Mouse (Mus musculus) olfactory bulb, adult 2 months (tissue): ENCODE measurements around the gene Polr3h. TPM values are rescaled to one million over a fixed set of nuclear protein-coding genes. Genes with fewer than 3 reads are reported as not detected.
A peak's percentile ranks its signal among the peaks of the same experiment; 100 is the strongest.

Experiments used
- H3K27ac ChIP-seq: fragments of 200-500 bp; 2 replicates; pipeline ENCODE4 v1.5.1; 2012; ENCODE audit warnings: low read depth, low read length; ENCODE audit not compliant: insufficient read depth
- H3K4me1 ChIP-seq: fragments of 200-500 bp; 2 replicates; pipeline ENCODE4 v1.6.1; 2012; ENCODE audit warnings: low read length; ENCODE audit not compliant: control insufficient read depth, insufficient read depth
- H3K4me3 ChIP-seq: fragments of 200-500 bp; 2 replicates; pipeline ENCODE4 v1.5.1; 2012; ENCODE audit warnings: mild to moderate bottlenecking, low read depth, low read length, moderate library complexity; ENCODE audit not compliant: insufficient read depth
- CTCF ChIP-seq: fragments of 200-500 bp; IDR thresholded peaks from 2 replicates; pipeline ENCODE4 v1.5.1; 2012; ENCODE audit warnings: low read depth, mild to moderate bottlenecking, low read length, moderate library complexity; ENCODE audit not compliant: insufficient read depth
- POLR2A ChIP-seq: fragments of 200-500 bp; IDR thresholded peaks from 2 replicates; pipeline ENCODE4 v1.6.1; 2012; ENCODE audit warnings: mild to moderate bottlenecking, low read depth, low read length, moderate library complexity; ENCODE audit not compliant: insufficient read depth
- WGBS: fragments of 180-500 bp; shearing (Covaris S2); methylation state at CpG from one replicate; pipeline ENCODE4 v1.1.7; 2018; 5-methylcytosine and 5-hydroxymethylcytosine counted together
- polyA plus RNA-seq: library from polyadenylated mRNA; stranded (reverse); fragments of >200 nt; gene quantifications from 2 replicates; pipeline ENCODE4 v1.2.4, GENCODE M21; 2012; ENCODE audit warnings: low replicate concordance; ENCODE audit not compliant: missing spikeins, insufficient read depth, insufficient read length

Polr3h gene
- polyA plus RNA-seq, 1 experiment = not detected

DNA sequence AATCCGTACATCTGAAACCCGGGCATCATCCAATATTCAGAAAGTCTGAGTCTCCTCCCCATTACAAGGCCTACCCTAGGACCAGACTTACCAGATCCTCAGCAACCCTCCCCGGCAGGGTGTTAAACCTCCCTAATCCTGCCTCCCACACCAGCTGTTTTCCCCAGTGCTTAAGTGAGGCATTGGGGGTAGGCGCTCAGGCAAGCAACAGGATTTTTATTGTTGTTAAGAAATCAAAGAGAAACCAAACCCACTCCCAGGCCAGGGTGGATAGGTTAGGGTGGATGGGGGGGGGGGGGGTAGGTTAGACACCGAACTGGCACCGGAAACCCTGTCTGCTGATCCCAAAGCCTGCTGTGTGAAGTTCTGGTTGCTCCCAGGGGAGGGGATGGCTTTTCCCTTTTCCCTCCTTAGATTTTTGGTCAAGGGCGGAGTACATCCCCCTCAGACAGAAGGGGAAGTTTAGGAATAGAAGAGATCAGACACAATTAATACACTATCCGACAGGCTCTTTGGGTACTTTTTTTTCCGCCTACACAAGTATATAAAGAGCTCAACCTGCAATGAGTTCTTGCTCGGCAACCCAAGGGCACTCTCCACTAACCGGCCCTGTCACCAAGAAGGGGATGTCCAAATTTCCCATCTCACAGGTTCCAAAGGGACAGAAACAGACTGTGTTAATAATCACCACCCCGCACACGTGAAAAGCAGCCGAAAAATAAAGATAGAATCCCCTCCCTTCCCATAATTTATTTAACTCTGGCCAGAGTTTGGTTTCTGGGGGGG is 68.9 kb downstream of the Polr3h start:
- TF ChIP-seq CTCF = no peak
- no peak for TF ChIP-seq POLR2A
- under 1% methylated on average over 14 of the region's 14 CpGs for WGBS

GRCm38 (mm10) chr15:81856030-81856790 is 69.8 kb downstream of the Polr3h start:
- peaks cover 27% of the 10 kb centered on the region for H3K4me1 ChIP-seq
- WGBS = under 1% methylated on average over 28 of the region's 28 CpGs
- H3K4me3 ChIP-seq = peak overlapping the region; percentile 91
- H3K27ac ChIP-seq = peak overlapping the region; percentile 79
- TF ChIP-seq CTCF (no peak), POLR2A (no peak)

More for the DNA sequence above, 68.9 kb downstream of the Polr3h start:
- Histone ChIP-seq H3K4me1 (peaks cover 20% of the 10 kb centered on the region), H3K27ac (peak overlapping the region; percentile 91), H3K4me3 (peak overlapping the region; percentile 91)

DNA sequence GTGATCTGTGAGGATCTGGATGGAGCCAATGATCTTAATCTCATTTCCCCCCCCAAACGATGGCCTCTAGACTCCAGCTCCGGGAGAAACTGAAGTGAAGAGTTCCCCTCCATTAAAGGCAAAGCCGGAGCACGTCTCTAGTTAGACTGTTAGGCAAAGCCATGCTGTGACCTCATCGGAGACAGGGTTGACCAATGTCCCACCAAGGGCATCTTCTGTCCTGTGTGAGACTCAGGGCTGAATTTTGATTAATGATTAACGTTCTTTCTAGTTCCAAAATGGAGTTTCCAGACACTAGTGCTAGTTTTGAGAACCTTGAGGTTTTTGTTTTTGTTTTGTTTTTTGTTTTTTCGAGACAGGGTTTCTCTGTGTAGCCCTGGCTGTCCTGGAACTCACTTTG is 73.0 kb downstream of the Polr3h start:
- WGBS = 78% methylated on average over 7 of the region's 7 CpGs
- Histone ChIP-seq H3K27ac (no peak overlapping the region), H3K4me3 (no peak overlapping the region), H3K4me1 (peaks cover 36% of the 10 kb centered on the region)
- TF ChIP-seq CTCF (no peak), POLR2A (no peak)

DNA sequence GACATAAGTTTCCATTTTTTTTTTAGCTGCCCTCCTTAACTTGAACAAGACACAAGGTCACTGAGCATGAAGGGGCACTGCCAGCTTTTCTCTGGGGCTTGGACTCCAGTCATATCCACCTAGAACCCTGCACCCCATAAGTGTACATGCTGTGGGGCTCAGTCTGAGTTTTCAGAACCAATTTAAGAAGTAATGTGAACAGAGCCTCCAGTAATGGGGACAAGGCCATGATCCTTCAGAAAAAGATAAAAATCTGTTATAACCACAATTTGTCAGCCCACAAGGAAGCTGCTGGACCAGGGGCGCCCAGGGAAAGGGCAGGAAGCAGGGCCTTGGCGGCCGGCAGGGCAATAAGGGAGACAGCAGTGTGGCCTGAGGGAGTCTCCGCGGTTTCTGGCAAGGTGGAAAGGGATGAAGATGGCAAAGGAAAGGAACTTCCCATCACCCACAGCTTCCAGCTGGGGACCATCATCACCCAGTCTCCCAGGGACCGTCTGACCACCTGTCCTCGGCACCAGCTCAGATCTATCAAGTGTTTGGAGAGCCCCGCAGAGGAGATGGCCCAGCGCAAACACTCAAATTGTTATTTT is 73.5 kb downstream of the Polr3h start:
- Histone ChIP-seq H3K4me1 (peaks cover 36% of the 10 kb centered on the region), H3K27ac (no peak overlapping the region), H3K4me3 (no peak overlapping the region)
- WGBS = 79% methylated on average over 9 of the region's 9 CpGs
- TF ChIP-seq POLR2A = no peak
- no peak for TF ChIP-seq CTCF

DNA sequence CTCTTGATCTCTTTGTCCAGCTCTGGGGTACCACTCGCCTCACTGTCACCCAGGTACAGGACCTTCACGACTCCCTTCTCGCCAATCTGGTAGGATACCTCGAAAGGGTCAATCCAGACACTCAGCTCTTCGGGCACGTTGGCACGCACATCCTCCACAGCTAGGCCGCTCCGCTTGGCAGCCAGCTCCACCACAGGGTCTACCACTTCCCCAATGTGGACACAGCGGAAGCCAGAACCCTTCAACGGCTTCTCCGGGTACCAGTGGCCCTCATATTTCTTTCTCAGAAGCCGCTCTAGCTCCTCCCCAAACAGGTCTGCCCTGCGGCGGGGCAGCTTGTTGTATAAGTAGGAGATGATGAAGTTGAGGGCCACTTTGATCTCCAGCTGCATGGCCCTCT is 74.7 kb downstream of the Polr3h start:
- WGBS = 91% methylated on average over 15 of the region's 15 CpGs
- TF ChIP-seq CTCF (no peak), POLR2A (no peak)
- H3K27ac ChIP-seq = no peak overlapping the region

GRCm38 (mm10) chr15:81850718-81851117 is 75.3 kb downstream of the Polr3h start:
- H3K27ac ChIP-seq = no peak overlapping the region
- H3K4me3 ChIP-seq = no peak overlapping the region
- WGBS = 62% methylated on average over 14 of the region's 14 CpGs
- TF ChIP-seq CTCF = no peak
- no peak for TF ChIP-seq POLR2A
- H3K4me1 ChIP-seq = peaks cover 48% of the 10 kb centered on the region

More for the DNA sequence above, 74.7 kb downstream of the Polr3h start:
- H3K4me3 ChIP-seq = no peak overlapping the region
- peaks cover 43% of the 10 kb centered on the region for H3K4me1 ChIP-seq

DNA sequence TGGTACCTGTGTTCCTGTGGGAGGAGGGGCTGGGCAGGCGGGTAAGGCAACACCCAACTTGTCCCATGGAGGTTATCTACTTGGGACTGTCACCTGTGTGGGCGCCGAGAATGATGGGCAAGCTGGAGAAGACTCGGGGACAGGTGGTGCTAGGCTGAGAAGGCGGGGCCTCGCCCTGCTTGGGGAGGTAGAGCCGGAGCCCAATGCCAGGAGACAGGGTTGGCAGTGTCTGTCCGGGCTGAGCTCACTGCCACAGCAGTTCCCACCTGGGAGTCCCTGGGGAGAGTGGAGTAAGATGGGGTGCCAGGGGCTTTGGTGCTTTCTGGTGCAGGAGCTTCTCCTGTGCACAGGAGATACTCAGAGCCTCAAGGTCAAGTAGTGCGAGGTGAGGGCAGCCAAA is 76.9 kb downstream of the Polr3h start:
- TF ChIP-seq CTCF (no peak), POLR2A (no peak)
- Histone ChIP-seq H3K27ac (no peak overlapping the region), H3K4me3 (no peak overlapping the region), H3K4me1 (peaks cover 52% of the 10 kb centered on the region)
- 81% methylated on average over 9 of the region's 9 CpGs for WGBS

DNA sequence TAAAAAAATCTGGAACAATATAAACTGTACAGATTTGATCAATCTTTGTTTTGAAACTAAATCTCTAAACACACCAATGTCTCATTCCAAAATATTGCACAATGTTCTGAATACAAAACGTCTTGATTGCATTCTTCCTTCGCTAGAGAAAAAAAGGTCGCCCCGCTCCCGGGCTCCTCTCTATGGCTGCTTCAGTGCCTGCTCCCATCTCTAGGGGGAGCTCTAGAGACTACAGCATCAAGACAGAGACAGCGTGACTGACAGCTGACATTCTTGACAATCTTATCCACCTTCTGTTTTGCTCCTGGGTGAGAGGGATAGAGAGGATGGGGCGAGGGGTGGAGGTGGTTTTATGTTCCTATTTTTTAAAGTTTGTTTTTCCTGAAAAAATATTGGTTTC is 77.7 kb downstream of the Polr3h start:
- no peak overlapping the region for H3K27ac ChIP-seq
- H3K4me1 ChIP-seq = peaks cover 52% of the 10 kb centered on the region
- 27% methylated on average over 7 of the region's 7 CpGs for WGBS
- TF ChIP-seq CTCF (peak; percentile 41), POLR2A (no peak)
- no peak overlapping the region for H3K4me3 ChIP-seq

DNA sequence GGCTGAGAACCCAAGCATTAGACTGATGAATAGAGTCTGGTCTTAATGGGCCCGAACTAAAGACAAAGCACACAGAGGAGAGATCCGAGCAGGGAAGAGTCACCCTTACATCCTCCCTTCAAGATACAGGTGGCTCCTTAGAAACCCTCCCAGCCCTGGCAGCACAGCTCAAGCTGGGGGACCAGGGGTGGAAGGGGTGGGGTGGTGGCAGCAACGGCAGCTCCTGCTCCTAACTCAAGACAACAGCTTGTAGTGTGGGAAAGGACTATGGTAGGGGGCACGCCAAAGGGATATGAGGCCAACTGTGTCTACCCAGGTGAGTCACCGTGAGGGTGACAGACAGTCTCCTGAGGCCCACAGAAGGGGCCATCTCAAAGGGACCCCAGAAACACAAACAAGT is 78.2 kb downstream of the Polr3h start:
- H3K4me3 ChIP-seq = no peak overlapping the region
- H3K27ac ChIP-seq = no peak overlapping the region
- TF ChIP-seq CTCF = no peak
- no peak for TF ChIP-seq POLR2A
- WGBS = 65% methylated on average over 5 of the region's 5 CpGs
- H3K4me1 ChIP-seq = peaks cover 52% of the 10 kb centered on the region
